Mouse (Mus musculus) ES-Bruce4 (cell line): ENCODE results near the gene Fopnl.

Experiments
- CTCF ChIP-seq: IDR thresholded peaks from one replicate; pipeline ENCODE4 v1.8.1; 2011; ENCODE audit warnings: low read depth, low read length
- EP300 ChIP-seq: IDR thresholded peaks from 2 replicates; pipeline ENCODE4 v1.6.1; 2011; ENCODE audit warnings: low read depth, low read length; ENCODE audit not compliant: insufficient read depth

DNA sequence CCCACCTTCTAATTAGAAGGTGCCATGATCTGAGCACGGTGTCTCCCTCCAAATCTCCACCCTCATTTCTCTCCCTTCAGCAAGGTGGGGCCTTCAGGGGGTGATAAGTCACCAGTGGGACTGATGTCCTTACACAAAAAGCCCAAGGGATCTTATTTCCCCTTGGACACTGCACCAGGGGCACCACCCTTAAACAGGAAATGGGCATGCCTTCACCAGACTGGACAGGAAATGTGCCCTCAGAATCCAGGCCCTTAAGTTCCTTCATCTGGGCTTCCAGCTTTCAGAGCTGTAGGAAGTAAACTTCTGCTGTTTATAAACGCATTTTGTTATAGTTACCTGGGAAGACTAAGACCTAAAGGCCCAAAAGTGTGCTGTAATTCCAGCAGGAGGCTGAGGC is 52.7 kb downstream of the Fopnl start:
- TF ChIP-seq EP300: no peak
- no peak for TF ChIP-seq CTCF
